ENCODE assay signal across 10 mouse cellular contexts in the genomic region with DNA sequence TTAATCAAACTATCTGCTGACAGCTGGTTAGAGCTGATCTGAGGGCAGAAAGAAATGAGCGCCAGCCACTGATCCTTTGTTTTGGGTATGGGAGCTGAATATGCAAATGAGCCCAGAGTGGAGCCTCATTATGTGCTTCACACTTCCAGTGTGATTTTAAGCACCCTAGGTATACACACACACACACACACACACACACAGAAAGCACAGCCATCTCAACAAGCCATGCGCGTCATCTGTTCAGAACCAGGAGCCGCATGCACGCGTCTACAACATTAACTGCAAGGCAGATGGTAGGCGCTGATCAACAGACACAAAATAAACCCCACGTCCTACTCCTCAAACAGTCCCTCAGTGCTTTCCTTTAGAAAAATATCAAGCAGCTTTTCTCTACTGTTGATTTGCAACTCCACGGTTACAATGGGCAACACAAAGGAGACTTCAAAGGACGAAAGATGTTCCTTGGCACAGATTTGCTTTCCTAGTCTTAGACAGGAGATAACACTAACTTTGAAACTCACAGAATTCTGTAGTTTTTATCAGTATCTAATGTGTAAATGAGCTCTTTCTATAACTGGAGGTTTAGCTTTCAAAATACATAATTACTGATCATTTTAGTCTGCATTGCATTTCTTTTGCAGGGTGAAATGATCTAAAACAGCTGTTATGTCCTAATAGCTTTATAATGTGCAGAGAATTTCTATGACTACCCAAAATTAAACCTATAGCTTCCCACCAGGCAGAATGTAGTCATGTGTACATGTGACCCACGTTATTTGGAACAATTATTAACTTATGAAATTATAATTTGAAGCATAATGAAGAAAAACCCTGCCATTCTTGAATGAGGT.
DNase-seq lines count a peak whose midpoint lies in the region; ATAC-seq lines count a peak whose summit lies in the region.
"Had no signal": no experiment of that assay in that cellular context is flagged by ENCODE, and none has a peak within 500 bp of the region (broad histone marks: within the 10 kb centered on the region; RNA-seq: fewer than 3 reads in every experiment).

No protein-coding gene starts in this region.

- DNase-seq in heart, adult 11 months, result peak; percentile 68
- no peak for DNase-seq in heart, postnatal 25 days (ENCODE audit: low spot score)
- DNase-seq in frontal cortex, postnatal 14 days (ENCODE audit: low spot score in 2 of 2), result peak; percentile 47 to 54
- peak; percentile 40 to 66 for DNase-seq in left cerebral cortex, adult 18-20 months (ENCODE audit: low spot score in 2 of 2)
- DNase-seq in cerebellum, adult 9-10 months, result no peak
- DNase-seq in lung, adult 18-20 months, result no peak

- intact Hi-C loops in heart, postnatal 25 days (cut with DNase I), result no loop called here

- 24% methylated on average over 11 of the region's 11 CpGs for WGBS in neural tube, embryonic 14.5 days

- no peaks in the 10 kb centered on the region for H3K9me3 ChIP-seq in neural tube, embryonic 14.5 days (ENCODE audit: control insufficient read depth, low read length)
- H3K9me3 ChIP-seq: embryonic facial prominence, embryonic 15.5 days had no signal

- no peaks in the 10 kb centered on the region for H3K27me3 ChIP-seq in neural tube, embryonic 14.5 days (ENCODE audit: control insufficient read depth, insufficient read depth, low read length)
- H3K27me3 ChIP-seq: embryonic facial prominence, embryonic 15.5 days; megakaryocyte, embryonic 14.5 days had no signal

- H3K4me2 ChIP-seq in neural tube, embryonic 14.5 days (ENCODE audit: low read depth, low read length), result no peak overlapping the region; the same call in 1 of the 2 replicates
- H3K4me2 ChIP-seq: embryonic facial prominence, embryonic 15.5 days had no signal

- peak overlapping the region; percentile 50; the same call in 1 of the 2 replicates for H3K27ac ChIP-seq in neural tube, embryonic 14.5 days (ENCODE audit: low read depth, low read length)
- H3K27ac ChIP-seq: embryonic facial prominence, embryonic 15.5 days had no signal

- no peaks in the 10 kb centered on the region for H3K36me3 ChIP-seq in neural tube, embryonic 14.5 days (ENCODE audit: control insufficient read depth, insufficient read depth, low read length)
- H3K36me3 ChIP-seq: embryonic facial prominence, embryonic 15.5 days had no signal

- ATAC-seq in neural tube, embryonic 14.5 days (ENCODE audit: low read depth), result peak; percentile 61; the same call in 1 of the 2 replicates
- no peak for ATAC-seq in CD4-positive, CD25-positive, alpha-beta regulatory T cell, adult 4 months

- no peak overlapping the region for H3K4me3 ChIP-seq in neural tube, embryonic 14.5 days (ENCODE audit: low read depth, low read length)
- H3K4me3 ChIP-seq: embryonic facial prominence, embryonic 15.5 days; megakaryocyte, embryonic 14.5 days had no signal

- peaks cover 16% of the 10 kb centered on the region for H3K4me1 ChIP-seq in neural tube, embryonic 14.5 days (ENCODE audit: control insufficient read depth, insufficient read depth, low read length)

- H3K9ac ChIP-seq in neural tube, embryonic 14.5 days (replicated peaks; ENCODE audit: low read depth, low read length), result no peak overlapping the region
- H3K9ac ChIP-seq: embryonic facial prominence, embryonic 15.5 days had no signal

Comparison
In these comparisons a context has a peak if more than half of its experiments do, and no peak if none do; other contexts are left out.
1. DNase-seq: peak in heart, adult 11 months (single experiment), frontal cortex, postnatal 14 days (2 of 2) and left cerebral cortex, adult 18-20 months (2 of 2); none in heart, postnatal 25 days (single experiment), cerebellum, adult 9-10 months (single experiment) and lung, adult 18-20 months (0 of 2).